Mouse (Mus musculus): ENCODE results near the gene Get4.

Gene Get4

DNA sequence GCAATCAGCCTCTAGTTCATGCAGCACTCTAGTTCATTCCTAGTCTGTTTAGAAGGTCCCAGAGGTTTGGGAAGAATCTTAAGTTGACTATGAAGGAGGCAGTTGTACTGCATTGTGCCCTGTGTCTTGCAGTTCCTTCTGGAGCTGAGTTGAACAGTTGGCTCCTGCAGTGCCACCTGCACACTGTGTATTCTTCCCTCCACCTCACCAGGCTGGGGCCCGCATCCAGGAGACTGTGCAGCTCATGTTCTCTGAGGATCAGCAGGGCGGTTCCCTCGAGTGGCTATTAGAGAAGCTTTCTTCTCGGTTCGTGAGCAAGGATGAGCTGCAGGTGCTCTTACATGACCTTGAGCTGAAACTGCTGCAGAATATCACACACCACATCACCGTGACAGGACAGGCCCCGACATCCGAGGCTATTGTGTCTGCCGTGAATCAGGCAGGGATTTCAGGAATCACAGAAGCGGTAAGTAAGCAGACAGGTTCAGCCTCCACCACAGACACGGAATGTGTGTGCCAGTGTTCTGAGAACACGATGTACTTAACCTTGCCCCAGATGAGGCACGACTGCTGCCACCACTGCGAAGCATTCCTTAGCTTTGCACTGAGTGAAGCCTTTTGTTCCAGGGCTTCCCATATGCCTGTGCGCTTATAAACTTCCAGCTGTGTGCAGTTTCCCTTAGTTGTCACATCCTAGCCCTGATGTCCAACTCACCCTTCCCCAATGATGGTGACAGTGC, 10.9 kb upstream of the Get4 start:
- DNase-seq (ENCODE audit: low read depth, low spot score), result peak; percentile 12

DNA sequence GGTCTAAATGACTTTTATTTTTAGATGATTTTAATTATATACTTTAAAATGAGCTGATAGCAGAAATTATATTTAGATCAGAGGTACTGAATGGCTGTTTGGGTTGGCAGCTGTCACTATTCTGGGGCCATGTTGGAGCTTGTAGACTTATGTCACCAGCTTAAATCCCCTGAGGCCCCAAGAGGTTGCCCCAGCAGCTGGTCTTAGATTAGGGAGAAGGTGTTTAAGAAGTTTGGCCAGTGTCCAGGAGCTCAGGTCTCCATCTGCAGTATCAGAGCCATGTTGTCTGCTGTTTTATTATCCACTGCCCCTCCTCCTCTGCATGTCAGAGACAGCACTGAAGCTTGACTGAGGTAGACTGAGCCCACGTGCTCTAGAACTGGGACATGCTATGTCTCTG, 8.7 kb upstream of the Get4 start:
- DNase-seq (ENCODE audit: low read depth, low spot score), result no peak

DNA sequence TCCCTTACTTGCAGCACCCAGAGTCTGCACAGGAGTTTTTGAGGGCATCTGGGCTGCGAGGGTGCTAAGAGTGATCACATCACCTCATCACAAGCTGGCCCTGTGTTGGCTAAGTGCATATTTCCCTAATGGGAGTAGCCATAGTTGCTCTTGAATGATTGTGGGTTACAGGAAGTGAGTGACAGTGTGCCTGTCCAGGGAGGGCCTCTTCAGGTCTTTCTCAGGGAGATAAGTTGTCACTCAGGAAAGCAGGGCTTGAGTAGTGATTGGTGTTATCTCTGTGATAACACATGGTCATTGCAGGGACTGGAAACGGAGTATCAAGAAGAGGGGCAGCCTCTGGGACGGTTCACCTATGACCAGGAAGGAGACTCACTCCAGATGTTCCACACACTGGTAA, 4.4 kb upstream of the Get4 start:
- DNase-seq (ENCODE audit: low read depth, low spot score), result no peak

DNA sequence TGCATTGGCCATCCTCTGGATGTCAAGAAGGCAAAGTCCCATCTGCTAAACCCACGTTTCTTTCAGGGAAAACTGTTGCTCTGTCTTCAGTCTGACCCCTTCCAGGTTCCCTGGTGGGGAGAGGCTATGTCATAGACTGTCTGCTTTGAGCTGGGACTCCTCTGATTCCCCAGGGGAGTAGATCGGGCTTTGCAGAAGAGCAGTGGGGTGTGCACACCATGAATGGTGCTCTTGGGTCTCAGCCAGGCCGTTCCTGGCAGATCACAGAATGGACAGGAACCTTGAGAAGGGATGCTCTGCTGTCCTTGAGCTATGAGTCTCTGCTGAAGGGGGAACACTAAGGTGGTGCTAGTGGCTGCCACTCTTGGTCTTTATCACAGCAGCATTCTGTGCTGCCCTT, 3.3 kb upstream of the Get4 start:
- no peak for DNase-seq (ENCODE audit: low read depth, low spot score)

DNA sequence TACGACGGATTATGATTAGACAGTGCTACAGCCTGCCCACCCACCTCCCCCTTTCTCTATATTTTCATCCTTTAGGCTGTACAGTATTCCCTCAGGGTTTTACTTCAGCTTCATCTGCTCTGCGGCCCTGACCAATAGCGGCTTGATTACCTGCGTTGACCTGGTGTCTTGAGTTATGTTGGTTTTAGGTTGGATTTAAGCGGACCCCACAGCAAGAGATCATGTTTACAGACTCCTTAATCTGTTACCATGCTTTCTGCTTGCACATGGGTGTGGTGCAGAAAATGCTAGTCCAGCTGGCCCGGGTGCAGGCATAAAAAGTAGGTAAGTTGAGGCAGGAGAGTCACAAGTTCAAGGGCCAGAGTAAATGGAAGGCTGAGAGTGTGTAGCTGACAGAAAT, 845 bp upstream of the Get4 start:
- DNase-seq (ENCODE audit: low read depth, low spot score), result no peak

DNA sequence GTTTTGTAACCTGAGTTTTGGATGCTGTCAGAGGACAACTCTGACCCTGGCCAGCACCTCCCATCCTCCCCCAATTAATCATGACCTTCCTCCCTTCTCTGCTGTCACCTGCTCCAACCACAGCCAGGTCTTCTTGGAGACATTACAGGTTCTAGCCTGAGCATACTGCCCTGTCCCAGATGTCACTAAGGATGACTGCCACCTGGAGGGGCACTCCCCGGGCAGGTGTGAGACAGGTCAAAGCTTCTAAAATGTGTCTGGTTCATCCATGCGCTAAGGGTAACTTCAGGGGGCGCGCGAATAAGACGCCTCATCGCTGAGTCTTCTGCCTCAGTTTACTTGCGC, 416 bp upstream of the Get4 start:
- DNase-seq (ENCODE audit: low read depth, low spot score), result no peak

DNA sequence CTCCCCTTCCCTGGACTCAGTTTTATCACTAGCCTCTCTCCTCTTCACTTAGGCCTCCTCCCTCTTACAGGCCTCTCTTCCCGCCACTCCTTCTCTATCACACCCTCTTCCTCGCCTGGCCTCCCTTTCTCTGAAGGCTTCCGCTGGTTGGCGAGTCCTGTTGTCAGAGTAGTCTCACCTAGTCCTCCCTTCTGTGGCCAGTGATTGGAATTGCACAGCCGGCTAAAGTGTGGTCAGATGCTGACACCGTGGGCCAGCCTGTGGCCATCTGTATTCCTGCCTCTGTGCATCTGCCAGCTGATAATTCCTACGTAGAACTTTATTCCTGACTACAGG, 754 bp downstream of the Get4 start:
- no peak for DNase-seq (ENCODE audit: low read depth, low spot score)

DNA sequence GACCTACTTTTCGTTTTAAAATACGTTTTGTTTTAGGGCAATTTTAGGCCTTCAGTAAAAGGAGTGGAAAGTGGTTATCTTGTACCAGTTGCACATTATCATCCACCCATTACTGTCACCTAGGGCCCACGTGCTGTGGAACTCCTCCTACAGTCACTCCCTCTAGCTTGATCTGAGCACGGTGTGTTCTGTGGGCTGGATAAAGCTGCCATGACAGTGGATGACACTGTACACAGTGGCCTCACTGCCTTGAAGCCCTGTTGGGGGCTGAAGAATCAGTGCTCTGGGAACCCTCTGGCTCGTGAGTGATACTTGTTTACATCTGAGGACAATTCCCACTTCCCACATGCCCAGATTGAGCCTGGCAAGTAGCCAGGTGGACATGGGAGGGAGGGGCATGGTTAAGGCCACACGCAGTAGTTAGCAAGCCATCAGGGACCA, 1.2 kb downstream of the Get4 start:
- DNase-seq (ENCODE audit: low read depth, low spot score), result peak; percentile 41

DNA sequence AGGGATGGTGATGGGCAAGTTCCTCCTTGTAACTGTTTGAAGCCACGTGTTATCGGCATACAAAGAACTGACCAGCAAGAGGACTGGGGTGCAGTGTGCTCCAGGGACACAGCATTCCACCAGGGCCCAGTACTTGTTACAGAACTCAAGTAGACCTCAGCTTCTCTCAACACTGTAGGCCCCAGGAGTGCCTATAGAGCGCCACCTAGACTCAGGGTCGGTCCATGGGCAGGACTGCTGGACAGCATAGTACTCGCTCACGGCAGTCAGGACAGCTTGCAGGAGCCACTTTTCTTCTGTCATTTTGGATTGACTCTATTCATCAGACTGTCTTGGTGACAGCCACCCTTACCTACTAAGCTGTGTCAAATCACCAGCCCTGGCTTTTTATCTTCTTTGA, 2.8 kb downstream of the Get4 start:
- DNase-seq (ENCODE audit: low read depth, low spot score), result no peak

DNA sequence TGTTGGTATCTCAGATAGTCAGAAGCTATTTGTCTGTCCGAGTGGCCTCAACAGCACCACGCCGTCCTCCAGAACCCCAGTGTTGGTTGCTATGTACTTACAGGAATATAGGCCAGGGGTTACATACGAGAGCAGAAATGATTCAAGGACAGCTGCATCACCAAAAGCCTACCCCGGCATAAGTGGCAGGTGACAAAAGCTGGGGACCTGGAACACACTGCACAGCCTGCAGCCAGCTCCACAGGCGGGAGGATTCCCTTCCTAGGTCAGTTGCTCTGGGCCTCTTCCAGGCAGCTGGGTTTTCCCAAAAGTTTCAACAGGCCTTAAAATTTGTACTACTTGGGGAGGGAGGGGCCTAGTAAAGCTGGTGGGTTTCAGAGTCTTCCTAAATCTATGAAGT, 3.7 kb downstream of the Get4 start:
- no peak for DNase-seq (ENCODE audit: low read depth, low spot score)

DNA sequence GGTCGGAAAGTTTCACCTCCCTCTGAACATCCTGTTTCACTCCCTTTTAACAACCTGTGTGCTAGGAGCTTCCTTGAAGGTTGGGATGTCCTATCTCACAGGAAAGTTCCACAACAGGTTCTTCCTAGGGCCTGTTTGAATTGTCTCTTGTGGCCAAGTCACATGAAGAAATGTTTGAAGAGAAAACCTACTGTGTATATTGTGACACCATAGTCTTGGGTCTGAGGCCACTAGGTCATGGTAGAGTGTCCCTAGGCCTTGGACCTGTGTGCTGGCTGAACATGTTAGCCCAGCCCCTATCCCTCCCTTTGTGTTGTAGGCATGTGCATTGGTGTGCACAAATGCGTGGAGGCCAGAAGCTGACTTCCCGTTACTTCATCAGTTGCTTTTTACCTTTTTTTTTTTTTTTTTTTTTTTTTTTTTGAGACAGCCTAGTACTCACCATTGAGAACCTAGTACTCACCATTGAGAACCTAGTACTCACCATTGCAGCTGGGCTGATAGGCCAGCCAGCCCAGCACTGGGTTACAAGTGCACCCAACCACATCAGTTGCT, 4.2 kb downstream of the Get4 start:
- no peak for DNase-seq (ENCODE audit: low read depth, low spot score)

DNA sequence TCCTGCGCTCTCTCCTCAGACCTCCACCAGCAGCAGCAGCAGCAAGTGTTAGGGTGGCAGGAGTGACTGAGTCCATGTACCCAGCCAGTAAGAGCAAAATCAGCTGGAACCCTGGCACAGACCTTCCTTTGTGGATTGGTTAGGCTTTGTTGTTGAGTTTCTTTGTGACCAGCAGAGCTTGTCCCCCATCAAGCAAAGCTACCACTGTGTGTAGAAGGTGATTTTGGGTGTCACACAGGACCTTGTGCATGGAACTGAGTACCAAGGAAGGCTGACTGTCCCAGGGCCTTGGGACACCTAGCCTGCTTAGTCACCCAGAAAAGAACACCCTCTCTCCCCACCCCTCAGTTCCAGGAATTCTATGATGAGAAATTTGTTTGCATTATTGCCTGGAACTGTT, 5.1 kb downstream of the Get4 start:
- no peak for DNase-seq (ENCODE audit: low read depth, low spot score)

DNA sequence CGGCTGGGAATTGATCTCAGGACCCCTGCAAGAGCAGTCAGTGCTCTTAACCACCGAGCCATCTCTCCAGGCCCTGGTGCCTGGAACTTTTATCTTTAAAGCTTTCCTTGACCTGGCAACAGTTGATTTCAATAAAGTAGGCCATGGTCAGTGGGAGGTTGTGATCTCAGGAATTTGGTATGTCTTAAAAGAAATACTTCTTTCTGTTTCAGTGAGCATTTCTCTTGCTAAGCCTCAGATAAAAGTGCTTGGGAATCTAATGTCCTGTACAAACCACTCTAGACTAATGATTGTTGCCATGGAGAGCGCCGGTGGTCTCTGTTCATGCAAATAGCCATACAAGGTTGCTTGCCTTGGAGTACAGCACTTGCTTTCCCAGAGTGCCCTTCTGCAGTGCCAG, 5.7 kb downstream of the Get4 start:
- DNase-seq (ENCODE audit: low read depth, low spot score), result peak; percentile 35

DNA sequence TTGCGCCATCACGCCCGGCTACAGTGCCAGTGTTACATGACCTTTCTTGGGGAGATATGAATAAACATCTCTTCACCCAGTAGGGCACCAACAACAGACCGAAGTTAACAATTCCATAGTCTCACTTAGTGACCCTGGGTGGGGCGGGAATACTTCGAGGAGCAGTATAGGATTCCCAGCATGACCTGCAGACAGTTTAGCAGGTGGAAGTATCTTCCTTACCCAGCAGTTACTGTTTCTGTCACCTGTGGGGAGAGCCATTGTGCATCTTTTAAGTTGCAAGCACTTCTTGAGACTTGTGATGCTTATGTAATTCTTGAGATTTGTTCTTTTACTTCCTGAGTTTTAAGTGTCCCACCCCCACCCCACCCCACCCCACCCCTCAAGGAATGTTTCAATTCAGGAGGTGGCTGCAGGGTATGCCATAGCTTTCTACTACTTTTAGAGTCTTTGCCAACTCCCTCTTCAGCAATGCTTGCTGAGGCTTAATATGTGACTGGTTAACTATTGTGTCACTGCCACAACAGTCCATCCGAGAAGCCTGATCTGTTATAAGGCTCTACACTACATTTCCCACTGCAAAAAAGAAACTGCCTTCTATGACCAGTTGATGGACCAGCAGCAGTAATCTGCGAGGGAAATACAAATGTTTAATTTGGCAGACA, 6.4 kb downstream of the Get4 start:
- DNase-seq (ENCODE audit: low read depth, low spot score), result peak; percentile 80

DNA sequence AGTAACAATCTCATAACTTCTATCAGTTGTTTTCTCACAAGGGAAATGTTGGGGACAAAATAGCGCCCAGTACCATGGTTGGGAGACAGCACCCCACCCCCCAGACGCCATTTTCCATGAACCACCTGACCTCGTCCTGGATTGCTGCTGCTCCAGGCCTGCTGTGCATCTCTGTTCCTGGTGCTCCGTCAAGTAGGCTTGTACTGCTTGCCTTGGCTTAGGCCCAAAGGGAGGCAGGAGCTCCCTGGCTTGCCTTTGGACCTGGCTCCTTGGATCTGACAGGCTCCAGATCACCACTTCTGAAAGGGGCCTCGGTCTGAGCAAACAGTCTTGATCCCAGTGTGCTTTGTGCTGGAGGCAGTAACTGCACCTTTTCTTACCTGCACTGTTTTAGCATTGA, 7.7 kb downstream of the Get4 start:
- DNase-seq (ENCODE audit: low read depth, low spot score), result no peak

DNA sequence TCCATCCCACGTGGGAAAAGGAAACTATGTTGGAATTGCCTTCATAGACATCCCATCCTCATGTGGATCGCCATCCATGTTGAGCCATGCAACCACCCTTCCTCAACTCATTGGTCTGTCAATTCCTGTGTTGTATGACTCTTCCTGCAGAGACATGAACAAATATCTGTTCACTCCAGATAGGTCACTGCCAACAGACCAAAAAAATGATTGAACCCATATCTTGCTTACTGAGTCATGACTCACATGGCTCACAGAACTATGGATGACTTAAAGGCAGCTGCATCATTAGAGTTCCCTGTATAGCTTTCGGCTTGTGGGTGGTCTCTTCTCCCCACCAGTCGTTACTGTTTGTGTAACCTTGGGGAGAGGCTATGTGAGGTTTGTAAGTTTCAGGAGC, 9.3 kb downstream of the Get4 start:
- no peak for DNase-seq (ENCODE audit: low read depth, low spot score)

DNA sequence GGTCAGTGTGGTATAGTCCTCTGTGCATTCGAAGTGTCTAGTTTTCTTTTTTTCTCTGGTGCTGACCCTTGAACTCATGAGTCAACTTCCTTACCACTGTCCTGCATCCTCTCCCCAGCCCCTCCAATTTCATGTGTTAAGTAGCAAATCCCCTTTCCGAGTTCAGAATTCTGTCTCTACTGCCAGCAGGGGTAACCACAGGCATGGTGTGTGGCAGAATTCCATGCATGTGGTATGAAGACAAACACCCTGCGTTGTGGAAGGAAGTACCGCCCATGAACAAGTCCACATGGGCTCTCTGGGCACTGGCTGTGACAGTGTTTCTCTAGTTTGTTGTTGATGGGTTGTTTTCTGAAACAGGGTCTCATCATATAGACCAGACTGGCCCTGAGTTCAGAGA, 15.5 kb downstream of the Get4 start:
- no peak for DNase-seq (ENCODE audit: low read depth, low spot score)

DNA sequence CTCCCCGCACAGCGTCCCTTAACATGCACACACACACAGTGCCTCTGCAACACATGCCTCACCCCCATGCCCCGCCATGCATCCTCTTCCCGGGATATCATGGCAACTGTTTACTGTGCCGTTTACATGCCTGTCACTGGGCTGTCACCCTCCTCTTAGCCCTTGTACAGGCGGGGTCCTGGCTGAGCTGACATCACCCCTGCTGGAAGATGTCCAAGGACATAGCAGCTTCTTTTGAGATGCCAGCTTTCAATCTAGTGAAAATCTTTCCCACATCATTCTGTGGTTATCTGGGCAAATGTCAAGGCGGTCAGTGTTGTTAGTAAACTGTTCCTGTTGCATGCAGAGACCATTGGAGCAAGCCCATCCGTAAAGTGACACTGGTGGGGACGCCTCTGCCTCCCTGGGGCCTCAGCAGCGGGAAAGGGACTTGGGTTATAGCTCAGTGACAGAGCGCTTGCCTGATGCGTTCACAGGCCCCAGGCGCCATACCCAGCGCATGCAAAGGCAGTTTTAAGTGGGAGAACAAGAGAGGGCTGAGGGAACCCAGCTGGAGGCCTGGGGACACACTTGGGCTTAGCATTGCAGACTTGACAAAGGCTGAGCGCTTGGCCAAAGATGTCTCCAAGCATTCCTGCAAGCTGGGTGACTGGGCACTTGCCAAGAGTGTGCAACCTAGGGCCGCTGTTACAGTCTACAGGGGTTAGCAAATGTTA, 18.8 kb downstream of the Get4 start:
- peak; percentile 25 for DNase-seq (ENCODE audit: low read depth, low spot score)

DNA sequence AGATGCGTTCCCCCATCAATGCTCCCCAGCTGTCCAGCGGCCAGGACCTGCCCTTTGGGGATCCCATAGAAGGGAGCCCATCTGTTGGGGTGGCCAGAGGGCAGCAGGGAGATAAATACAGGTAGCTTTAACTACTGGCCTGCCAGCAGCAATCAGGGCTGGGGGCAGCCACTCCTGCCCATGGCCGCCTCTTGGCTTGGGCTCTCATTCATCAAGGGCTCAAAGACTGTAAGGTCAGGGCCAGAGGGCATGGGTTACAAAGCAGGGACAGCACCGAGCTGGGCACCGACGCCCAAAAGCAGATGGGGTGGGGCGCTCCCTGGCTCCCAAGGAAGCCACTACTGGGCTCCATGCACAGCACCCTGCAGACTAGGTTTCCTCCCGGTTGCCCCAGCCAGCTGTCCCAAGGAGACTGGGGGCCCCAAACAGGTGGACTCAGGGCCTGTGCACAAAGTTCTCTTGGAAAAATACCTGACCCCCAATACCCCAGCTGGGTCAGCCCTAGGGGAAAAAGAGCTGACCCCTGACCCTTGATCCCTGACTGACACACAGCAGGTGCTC, 19.9 kb downstream of the Get4 start:
- DNase-seq (ENCODE audit: low read depth, low spot score), result no peak

DNA sequence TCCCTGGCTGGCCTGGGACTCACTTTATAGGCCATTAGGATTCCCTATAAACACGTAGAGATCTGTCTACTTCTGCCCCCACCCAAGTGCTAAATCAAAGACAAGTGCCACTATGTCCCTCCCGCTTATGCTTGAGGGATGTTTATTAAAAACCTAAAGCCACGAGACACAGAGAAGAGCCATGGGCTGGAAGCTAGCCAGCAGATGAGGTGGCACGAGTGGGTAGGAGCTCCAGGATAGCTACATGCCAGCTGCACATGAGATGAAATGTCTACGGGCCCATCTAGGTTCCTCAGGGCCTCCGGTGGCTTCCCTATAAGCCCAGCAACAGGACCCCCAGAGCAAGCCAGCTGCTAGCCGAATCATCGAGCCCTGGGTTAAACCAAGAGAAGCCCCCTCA, 25.2 kb downstream of the Get4 start:
- no peak for DNase-seq (ENCODE audit: low read depth, low spot score)

DNA sequence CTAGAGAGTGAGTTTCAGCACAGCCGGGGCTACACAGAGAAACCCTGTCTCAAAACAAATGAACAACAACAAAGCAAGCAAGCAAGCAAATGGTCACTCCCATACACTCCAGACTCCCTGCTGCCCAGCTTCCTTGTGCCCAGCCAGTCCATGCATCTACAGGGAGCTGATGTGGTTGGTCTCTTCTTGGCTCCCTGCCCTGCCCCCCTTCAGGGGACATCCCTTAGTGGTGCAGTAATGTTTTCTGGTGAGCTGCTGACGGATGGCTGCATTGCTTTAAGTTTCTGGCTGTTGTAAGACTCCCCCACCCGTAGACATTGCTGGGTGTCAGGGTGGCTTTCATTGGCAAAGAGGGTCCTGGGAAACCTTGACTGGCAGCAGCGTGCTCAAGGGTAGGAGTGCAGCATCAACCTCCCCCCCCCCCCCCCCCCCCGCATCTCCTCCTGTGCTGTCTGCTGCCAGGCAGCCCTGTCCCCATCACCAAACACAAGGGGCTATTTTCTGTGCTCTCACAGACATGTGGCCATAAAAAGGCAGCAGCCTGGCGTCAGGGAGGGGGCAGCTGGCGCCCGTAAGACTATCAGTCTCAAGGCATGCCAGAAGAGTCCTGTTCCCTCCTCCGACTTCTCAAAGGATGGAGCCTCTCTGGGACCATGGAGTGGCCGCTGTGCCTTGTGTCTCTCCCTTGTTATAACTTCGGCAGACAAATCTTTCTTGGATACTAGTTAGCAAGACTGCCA, 29.4 kb downstream of the Get4 start:
- no peak for DNase-seq (ENCODE audit: low read depth, low spot score)

DNA sequence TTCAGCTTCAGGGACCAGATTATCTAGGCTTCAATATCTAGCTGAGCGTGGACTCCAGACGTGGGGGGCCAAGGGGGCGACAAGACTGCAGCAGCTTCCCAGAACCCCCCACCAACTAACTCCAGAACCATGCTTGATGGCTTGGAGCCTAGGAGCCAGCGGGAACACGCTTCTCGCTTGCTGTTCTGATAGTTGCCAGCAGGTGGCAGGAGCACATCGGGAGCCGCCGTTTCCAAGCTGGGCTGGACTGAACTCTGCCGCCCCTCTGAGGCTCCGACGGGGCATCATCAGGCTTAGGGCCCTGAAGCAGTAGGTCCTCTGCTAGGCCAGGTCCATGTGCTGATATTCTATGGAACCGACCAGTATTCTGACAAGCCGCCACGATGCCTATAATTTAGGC, 30.1 kb downstream of the Get4 start:
- peak; percentile 85 for DNase-seq (ENCODE audit: low read depth, low spot score)
